Mouse (Mus musculus): ENCODE results near the gene Bach2.

The Bach2 gene

GRCm38 (mm10) chr4:32250333-32251004 is 11.9 kb downstream of the Bach2 start:
- DNase-seq (ENCODE audit: low spot score), result no peak

DNA sequence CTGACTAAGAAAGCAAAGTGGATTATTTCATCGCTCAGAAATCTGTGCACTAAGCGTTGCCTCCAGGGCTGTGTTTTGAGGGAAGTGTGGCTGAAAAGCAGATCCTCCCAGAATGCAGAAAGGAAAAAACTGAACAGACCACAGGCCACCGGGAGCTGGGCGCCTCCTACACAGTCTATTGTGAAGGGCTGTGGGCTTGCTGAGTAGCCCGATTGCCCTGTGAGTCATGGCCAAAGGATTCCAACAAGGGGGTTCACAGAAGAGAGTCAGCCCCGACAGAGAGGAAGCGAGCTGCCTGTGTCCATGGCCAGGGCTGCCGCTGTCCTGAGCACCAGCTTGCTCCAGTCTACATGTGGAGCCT is 12.4 kb downstream of the Bach2 start:
- DNase-seq (ENCODE audit: low spot score), result no peak

DNA sequence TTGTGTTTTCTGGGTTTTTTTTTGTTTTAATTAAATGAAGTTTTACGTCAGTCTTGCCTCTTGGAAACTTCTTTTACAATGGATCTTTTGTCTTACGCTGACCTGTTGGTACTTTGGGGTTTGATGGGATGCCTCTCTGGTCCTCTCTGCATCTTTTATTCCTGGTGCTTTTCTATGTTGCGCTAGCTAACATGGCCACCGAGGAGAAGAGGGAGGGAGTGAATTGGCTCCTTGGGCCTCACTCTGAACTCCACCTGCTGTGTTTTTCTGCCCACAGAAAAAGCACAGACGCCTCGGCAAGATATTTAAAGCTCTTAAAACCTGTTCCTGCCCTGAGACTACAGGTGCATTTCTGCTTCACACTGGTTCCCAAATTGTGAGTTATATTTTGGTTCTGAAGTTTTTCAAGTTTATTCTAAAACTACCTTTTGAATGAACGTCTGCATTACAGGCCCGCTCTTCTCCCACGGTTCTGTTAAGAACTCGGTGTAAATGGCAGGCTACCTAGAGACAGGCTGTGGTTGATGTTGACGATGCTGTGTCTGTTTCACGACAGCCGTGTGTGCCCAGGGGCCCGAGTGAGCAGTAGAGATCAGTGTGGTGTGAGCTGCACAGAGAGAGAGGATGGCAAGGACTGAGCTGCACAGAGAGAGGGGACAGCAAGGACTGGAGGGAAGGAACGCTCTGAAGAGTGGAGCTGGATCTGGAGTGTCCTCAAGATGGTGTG is 13.5 kb downstream of the Bach2 start:
- DNase-seq (ENCODE audit: low spot score), result no peak

DNA sequence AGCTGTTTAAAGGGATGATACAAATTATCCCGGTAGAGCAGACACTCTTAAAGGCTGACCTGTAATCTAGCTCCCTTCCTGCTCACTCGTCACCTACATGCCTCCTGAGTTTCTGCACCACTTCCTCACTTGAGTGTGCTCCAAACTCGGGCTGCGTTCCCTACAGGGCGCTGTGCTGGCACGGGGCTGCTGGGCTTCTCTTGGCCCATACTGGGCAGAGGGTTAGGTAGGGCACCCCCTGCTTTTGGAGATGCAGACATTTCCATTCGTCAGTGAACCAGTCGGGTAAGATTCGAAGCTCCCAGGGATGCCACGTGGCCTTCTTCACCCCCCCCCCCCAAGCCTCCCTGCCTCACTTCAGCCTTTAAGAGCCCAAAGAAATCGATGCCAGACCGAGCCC is 19.1 kb downstream of the Bach2 start:
- no peak for DNase-seq (ENCODE audit: low spot score)

GRCm38 (mm10) chr4:32258093-32258492 is 19.5 kb downstream of the Bach2 start:
- DNase-seq (ENCODE audit: low spot score), result no peak

DNA sequence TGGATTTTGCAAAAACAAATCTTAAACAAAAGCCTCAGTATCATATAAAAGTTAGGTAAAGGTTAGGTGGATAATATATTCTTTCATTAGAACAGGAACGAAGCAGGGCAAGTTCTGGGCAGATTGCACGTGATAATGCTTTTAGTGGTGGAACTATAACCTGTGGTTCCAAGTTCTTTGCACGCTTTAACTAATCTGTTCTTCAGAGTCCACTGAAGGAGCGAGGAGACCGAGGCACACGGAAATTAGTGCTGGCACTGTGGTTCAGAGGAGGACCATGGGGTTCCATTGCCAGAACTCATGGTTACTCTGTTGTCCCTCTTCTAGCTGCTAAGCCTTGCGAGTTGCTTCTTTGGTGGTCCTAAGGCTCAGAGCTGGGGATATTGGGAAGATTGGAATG is 20.0 kb downstream of the Bach2 start:
- DNase-seq (ENCODE audit: low spot score), result no peak

- no peak for DNase-seq (ENCODE audit: low spot score)
Measured at GRCm38 (mm10) chr4:32260909-32261308, 22.3 kb downstream of the Bach2 start.

- DNase-seq (ENCODE audit: low spot score), result no peak
Measured at GRCm38 (mm10) chr4:32262825-32263684, 24.5 kb downstream of the Bach2 start.

GRCm38 (mm10) chr4:32263685-32264038 is 25.1 kb downstream of the Bach2 start:
- no peak for DNase-seq (ENCODE audit: low spot score)

DNA sequence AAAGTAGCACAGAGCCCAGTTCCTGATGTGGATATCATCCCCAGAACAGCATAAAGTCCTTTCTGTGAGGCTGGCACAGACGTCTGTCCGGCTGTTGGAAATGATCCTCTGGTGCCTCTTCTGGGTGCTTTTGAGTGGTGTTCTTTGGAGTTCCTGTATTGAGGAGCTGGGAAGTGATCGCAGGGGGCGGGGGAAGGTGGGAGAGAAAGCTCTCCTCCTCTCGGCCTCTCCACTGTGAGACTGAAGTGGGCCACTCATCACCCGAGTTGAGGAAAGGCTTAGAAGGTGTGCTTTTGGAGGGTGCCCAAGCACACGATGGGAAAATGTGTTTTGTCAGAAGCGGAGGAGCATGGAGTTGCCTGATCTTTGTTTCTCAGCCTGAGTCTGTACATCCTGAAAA is 26.3 kb downstream of the Bach2 start:
- no peak for DNase-seq (ENCODE audit: low spot score)

GRCm38 (mm10) chr4:32266731-32267130 is 28.1 kb downstream of the Bach2 start:
- DNase-seq (ENCODE audit: low spot score), result no peak

DNA sequence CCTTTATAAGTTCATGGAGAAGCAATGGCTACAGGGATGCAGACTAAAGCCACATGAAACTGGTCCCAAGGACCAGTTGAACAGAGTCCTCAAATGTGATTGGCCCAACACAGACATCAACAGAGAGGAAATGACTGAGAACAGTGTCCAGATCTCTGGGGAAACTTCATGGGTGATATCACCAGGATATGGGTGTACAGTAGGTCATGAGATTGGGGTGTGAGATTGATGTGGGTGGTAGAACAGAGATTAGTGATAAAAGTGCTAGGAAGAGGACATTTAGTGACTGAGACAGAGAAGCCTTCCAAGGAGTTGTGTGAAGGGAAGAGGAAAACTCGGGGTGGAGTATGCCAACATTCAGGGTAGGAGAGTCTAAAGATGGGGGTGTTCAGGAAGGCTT is 29.4 kb downstream of the Bach2 start:
- no peak for DNase-seq (ENCODE audit: low spot score)

- no peak for DNase-seq (ENCODE audit: low spot score)
Measured at GRCm38 (mm10) chr4:32272398-32272797, 33.8 kb downstream of the Bach2 start.

DNA sequence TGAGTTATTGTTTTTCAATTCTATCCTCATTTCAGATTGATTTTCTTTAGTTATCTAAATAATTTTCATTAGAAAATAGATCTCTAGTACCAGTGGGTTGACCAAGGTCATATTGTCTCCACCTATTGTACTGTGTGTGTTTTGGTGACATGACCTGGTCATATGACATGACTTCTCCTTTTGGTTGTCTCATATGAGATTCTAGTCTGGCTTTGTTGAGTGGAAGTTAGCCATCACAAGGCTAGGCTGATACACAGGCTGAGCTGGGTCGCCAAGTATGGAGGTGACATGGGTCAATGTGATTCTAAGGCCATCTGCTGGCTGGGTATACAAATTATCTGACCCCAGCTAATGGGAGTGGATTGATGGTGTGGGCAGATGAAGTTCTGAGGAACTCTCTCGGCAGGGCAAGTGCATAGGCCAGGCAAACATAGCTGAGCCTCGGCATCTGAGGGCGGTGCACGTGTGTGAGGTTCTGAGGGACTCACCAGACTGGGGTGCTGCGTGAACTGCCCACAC is 36.2 kb downstream of the Bach2 start:
- no peak for DNase-seq (ENCODE audit: low spot score)

DNA sequence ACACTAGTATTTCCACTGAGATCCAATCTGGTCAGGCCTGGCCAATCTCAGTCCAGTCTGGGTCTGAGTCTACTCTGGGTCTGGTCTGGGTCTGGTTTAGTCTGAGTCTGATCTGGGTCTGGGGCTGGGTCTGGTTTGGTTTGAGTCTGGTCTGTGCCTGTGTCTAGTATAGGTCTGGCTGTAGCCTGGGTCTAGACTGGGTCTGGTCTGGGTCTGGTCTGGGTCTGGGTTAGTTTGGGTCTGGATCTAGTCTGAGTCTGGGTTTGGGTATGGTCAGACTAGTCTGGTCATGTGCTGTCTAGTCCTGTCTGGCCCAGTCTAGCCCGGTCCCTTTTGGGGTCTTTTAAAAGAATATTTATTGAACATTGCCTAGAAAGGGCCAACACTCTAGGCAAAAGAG is 41.2 kb downstream of the Bach2 start:
- no peak for DNase-seq (ENCODE audit: low spot score)

GRCm38 (mm10) chr4:32280401-32280800 is 41.8 kb downstream of the Bach2 start:
- peak; percentile 22 for DNase-seq (ENCODE audit: low spot score)

DNA sequence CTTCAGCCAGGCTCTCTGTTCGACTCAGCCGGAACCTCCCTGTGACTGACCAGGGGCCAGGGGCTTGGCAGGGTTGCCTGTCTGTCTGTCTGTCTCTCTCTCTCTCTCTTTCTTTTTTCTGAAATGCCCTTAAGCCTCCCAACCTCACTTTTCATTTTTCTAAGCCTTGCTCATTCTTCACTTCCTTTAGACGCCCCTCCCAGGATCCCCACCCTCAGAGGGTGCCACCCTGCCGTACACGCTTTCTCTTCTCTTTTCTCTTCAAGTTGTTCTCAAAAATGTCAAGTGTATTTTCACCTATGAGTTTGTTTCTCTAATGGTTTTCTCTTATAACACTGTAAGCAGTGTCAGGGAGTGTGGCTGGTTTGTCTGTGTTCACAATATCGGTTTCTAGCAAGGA is 42.7 kb downstream of the Bach2 start:
- DNase-seq (ENCODE audit: low spot score), result no peak

- DNase-seq (ENCODE audit: low spot score), result no peak
Measured at GRCm38 (mm10) chr4:32286405-32286804, 47.8 kb downstream of the Bach2 start.

DNA sequence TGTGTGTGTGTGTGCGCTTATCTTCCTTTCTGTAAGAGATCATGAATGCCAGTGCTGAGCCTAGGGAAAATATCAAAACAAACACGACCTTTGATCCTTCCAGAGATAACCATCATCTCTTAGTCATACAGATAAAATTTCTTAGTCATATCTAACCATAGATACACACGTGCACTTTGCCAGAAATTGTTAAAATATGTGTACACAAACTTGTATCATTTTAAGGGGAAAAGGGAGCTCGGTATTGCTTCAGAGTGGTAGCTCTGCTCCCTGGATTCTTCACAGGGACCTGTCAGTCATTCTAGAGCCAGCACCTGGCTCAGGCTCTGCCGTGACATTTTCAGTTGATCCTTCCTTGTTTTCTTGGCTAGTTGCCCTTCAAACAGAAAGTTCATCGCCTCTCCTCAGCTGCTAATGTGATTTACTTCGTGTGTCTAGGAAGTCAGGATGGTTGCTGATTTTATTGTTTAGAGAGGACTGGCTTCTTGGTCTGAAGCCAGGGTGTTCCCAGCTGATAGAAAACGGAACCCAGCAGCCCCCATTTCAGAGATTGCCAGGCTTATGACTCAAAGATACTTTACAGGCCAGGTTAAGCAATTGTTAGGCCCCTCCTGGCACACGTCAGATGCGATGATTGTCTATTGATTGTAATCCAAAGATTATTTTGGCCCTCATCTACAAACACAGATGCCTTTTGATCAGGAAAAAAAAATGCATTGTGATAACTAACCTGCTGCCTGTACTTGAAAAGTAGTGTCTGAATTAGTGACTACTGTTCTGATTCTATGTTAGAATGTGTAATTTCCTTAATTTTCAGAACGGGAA is 49.6 kb downstream of the Bach2 start:
- no peak for DNase-seq (ENCODE audit: low spot score)

- DNase-seq (ENCODE audit: low spot score), result no peak
Measured at GRCm38 (mm10) chr4:32289845-32290244, 51.2 kb downstream of the Bach2 start.

GRCm38 (mm10) chr4:32291406-32291805 is 52.8 kb downstream of the Bach2 start:
- DNase-seq (ENCODE audit: low spot score), result no peak

- no peak for DNase-seq (ENCODE audit: low spot score)
Measured at GRCm38 (mm10) chr4:32293686-32294265, 55.2 kb downstream of the Bach2 start.

Data from layer of hippocampus, adult 11-12 months (tissue).